Comparison of ENCODE assay signal across 8 mouse cellular contexts in the genomic region with DNA sequence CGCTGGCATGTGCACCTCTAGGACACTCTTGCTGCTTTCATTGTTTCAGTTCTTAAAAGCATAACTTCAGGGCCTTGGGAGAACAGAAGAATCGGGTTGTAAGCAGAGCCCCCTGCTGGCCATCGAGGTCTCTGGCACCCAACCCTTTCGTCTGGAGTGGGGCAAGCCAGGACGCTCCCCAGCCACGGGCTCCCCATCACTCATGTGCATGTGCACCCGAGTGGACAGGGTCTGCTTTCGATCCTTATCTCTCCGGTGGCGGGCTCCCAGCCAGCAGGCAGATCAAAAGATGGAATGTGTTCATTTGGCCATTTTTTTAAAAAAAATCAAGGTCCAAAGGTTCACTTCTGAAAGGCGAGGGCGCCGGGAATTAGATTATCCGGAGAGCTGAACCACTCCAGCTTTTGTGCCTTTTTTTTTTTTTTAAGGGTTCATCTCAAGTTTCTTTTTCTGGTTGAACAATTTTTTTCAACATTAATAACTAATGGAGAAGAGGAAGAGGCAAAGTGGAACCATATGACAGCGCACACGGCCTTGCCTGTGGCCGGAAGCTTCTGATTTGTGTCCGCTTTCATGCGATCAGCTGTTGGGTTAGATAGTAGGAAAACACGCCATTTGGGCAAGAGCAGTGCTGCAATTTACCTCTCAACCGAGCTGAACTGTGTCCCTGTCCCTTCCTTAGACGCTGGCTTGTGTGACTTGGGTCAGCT. TPM values are rescaled to one million over a fixed set of nuclear protein-coding genes. Genes with fewer than 3 reads are reported as not detected.
A peak's percentile ranks its signal among the peaks of the same experiment; 100 is the strongest.
DNase-seq lines count a peak whose midpoint lies in the region; ATAC-seq lines count a peak whose summit lies in the region.

No protein-coding gene starts in this region.

- no peak overlapping the region for H3K4me3 ChIP-seq in hindbrain, embryonic 12.5 days

- DNase-seq in NIH3T3 (ENCODE audit: low read depth): peak; percentile 86
- peak; percentile 83 for DNase-seq in cerebellum, adult 9-10 months
- peak; percentile 38 to 64 for DNase-seq in frontal cortex, postnatal 10 days (ENCODE audit: low spot score in 2 of 2)
- DNase-seq in layer of hippocampus, postnatal 14 days (ENCODE audit: low spot score in 2 of 2): peak; percentile 66 to 68
- peak; percentile 92 for DNase-seq in lung, postnatal 36 days
- DNase-seq in retina, postnatal 7 days (ENCODE audit: low read depth, low spot score): peak; percentile 49
- peak; percentile 74 to 79 for DNase-seq in urinary bladder, adult 18-20 months (ENCODE audit: low spot score in 2 of 2)

- H3K4me2 ChIP-seq in hindbrain, embryonic 12.5 days (replicated peaks): no peak overlapping the region

- no peaks in the 10 kb centered on the region for H3K9me3 ChIP-seq in hindbrain, embryonic 12.5 days (replicated peaks)

- H3K9ac ChIP-seq in hindbrain, embryonic 12.5 days: no peak overlapping the region

- peak overlapping the region; percentile 76 for H3K27ac ChIP-seq in hindbrain, embryonic 12.5 days

- H3K4me1 ChIP-seq in hindbrain, embryonic 12.5 days: peaks cover 40% of the 10 kb centered on the region

- H3K27me3 ChIP-seq in hindbrain, embryonic 12.5 days: no peaks in the 10 kb centered on the region

- 47% methylated on average over 22 of the region's 22 CpGs for WGBS in hindbrain, embryonic 12.5 days

- peaks cover 1% of the 10 kb centered on the region; the same call in 1 of the 2 replicates for H3K36me3 ChIP-seq in hindbrain, embryonic 12.5 days

- ATAC-seq in hindbrain, embryonic 12.5 days (ENCODE audit: low FRiP score): no peak

RNA-seq across cellular contexts. Expression of gene Pqlc2, which starts 58.3 kb away (rescaled TPM):
- polyA plus RNA-seq in hindbrain, embryonic 12.5 days (2016; fragmentation: Nextera tagmentation; extraction: Ambion mirVana): 14.4 and 14.8 TPM in 2 replicates
- total RNA-seq in layer of hippocampus, postnatal 14 days (2021): 10 to 100 TPM; 11.9 to 16.8 TPM

RNA-seq across cellular contexts. Expression of gene Akr7a5, which starts 58.3 kb away (rescaled TPM):
- polyA plus RNA-seq in hindbrain, embryonic 12.5 days (2016; fragmentation: Nextera tagmentation; extraction: Ambion mirVana): 70.0 and 76.2 TPM in 2 replicates
- total RNA-seq in layer of hippocampus, postnatal 14 days (2021): 10 to 100 TPM; 28.2 to 29.7 TPM

RNA-seq across cellular contexts. Expression of gene Capzb, which starts 59.5 kb away (rescaled TPM):
- 335 and 369 TPM in 2 replicates for polyA plus RNA-seq in hindbrain, embryonic 12.5 days (2016; fragmentation: Nextera tagmentation; extraction: Ambion mirVana)
- total RNA-seq in layer of hippocampus, postnatal 14 days (2021): 100 to 1,000 TPM; 406 to 431 TPM
